Mouse (Mus musculus): Measurements from ENCODE around the gene Tmem126b.

Gene Tmem126b

DNA sequence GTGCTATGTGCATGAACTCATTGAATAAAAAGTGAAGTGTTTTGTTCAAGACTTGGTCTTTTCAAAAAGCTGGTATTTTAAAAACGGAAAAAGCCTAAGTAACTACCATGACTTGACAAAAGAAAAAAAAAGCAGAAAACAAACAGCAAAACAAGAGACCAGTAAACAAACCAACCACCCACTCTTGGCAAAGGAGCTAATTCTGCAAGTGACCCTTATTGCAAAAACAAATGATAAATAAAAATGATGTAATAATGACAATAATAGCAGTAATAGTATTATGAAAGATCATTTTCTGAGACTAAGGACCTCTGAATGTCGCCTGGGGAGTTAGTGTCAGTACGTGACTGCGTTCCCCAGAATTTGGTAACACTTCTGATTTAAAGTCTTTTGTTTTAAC is 33.7 kb downstream of the Tmem126b start:
- no peaks in the 10 kb centered on the region for H3K9me3 ChIP-seq (ENCODE audit: low read length)

GRCm38 (mm10) chr7:90440044-90440443 is 35.8 kb downstream of the Tmem126b start:
- Histone ChIP-seq H3K9me3 (ENCODE audit: low read length) (no peaks in the 10 kb centered on the region), H3K4me3 (replicated peaks; ENCODE audit: low read length) (no peak overlapping the region), H3K27me3 (ENCODE audit: insufficient read depth, low read length) (no peaks in the 10 kb centered on the region), H3K36me3 (ENCODE audit: insufficient read depth, low read length) (peaks cover 10% of the 10 kb centered on the region), H3K4me1 (replicated peaks; ENCODE audit: low read depth, low read length) (peaks cover 5% of the 10 kb centered on the region; the same call in 1 of the 2 replicates)
- TF ChIP-seq NANOG (IDR thresholded peaks at IDR 0.05; ENCODE audit: borderline replicate concordance, low read length) (no peak), POU5F1 (IDR thresholded peaks at IDR 0.05; ENCODE audit: borderline replicate concordance, low read length) (no peak), CTCF (conservative IDR thresholded peaks at IDR 0.05; ENCODE audit: low read length) (no peak)

More for the DNA sequence above, 33.7 kb downstream of the Tmem126b start:
- Histone ChIP-seq H3K36me3 (ENCODE audit: insufficient read depth, low read length) (peaks cover 21% of the 10 kb centered on the region), H3K27me3 (ENCODE audit: insufficient read depth, low read length) (no peaks in the 10 kb centered on the region), H3K4me1 (replicated peaks; ENCODE audit: low read depth, low read length) (peaks cover 15% of the 10 kb centered on the region), H3K4me3 (replicated peaks; ENCODE audit: low read length) (peak overlapping the region; percentile 95)
- TF ChIP-seq POU5F1 (IDR thresholded peaks at IDR 0.05; ENCODE audit: borderline replicate concordance, low read length) (no peak), NANOG (IDR thresholded peaks at IDR 0.05; ENCODE audit: borderline replicate concordance, low read length) (no peak), CTCF (conservative IDR thresholded peaks at IDR 0.05; ENCODE audit: low read length) (no peak)

DNA sequence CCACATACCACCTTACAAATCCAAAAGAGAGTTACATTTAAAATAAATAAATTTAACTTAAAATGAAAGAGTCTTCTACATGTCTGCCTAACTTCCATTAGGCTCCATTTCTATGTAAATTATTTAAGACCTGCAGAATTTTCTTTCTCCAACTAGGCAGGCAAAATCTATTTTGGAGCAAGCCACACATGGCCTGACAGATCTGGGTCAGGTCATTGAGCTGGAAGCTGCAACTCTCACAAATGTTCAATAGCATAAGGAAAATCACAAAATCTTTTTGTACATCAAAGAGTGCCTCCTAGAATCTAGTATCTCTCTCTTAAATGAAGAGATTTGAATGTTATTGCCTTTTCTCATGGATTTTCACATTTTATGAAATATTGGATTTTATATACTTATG is 43.6 kb downstream of the Tmem126b start:
- H3K4me1 ChIP-seq (replicated peaks; ENCODE audit: low read depth, low read length) = peaks cover 8% of the 10 kb centered on the region
- H3K9me3 ChIP-seq (ENCODE audit: low read length) = no peaks in the 10 kb centered on the region
- no peak for TF ChIP-seq NANOG (IDR thresholded peaks at IDR 0.05; ENCODE audit: borderline replicate concordance, low read length)
- no peak for TF ChIP-seq CTCF (conservative IDR thresholded peaks at IDR 0.05; ENCODE audit: low read length)
- no peak for TF ChIP-seq POU5F1 (IDR thresholded peaks at IDR 0.05; ENCODE audit: borderline replicate concordance, low read length)
- H3K36me3 ChIP-seq (ENCODE audit: insufficient read depth, low read length) = no peaks in the 10 kb centered on the region
- H3K27me3 ChIP-seq (ENCODE audit: insufficient read depth, low read length) = no peaks in the 10 kb centered on the region
- H3K4me3 ChIP-seq (replicated peaks; ENCODE audit: low read length) = no peak overlapping the region

DNA sequence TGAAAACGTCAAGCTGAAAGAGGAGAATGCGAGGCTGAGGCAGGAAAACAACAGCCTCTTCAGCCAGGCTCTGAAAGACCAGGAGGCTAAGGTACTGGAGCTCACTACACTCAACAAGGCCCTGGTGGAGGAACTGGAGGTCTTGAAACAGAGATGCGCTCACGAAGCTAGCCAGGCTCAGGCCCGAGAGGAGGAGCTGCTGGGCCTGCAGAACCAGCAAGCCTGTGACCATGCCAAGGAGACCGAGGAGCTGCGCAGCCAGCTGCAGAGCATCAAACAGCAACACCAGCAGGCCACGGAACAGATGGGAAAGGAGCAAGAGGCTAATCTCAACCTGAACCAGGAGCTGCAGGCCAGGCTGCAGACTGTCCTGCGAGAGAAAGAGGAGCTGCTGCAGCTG is 48.8 kb downstream of the Tmem126b start:
- Histone ChIP-seq H3K4me3 (replicated peaks; ENCODE audit: low read length) (peak overlapping the region; percentile 73), H3K4me1 (replicated peaks; ENCODE audit: low read depth, low read length) (peaks cover 22% of the 10 kb centered on the region), H3K36me3 (ENCODE audit: insufficient read depth, low read length) (no peaks in the 10 kb centered on the region), H3K27me3 (ENCODE audit: insufficient read depth, low read length) (no peaks in the 10 kb centered on the region), H3K9me3 (ENCODE audit: low read length) (no peaks in the 10 kb centered on the region)
- TF ChIP-seq POU5F1 (IDR thresholded peaks at IDR 0.05; ENCODE audit: borderline replicate concordance, low read length) (no peak), CTCF (conservative IDR thresholded peaks at IDR 0.05; ENCODE audit: low read length) (no peak), NANOG (IDR thresholded peaks at IDR 0.05; ENCODE audit: borderline replicate concordance, low read length) (no peak)

- Histone ChIP-seq H3K4me3 (replicated peaks; ENCODE audit: low read length) (peak within 1 kb of the TSS; percentile 73), H3K9me3 (ENCODE audit: low read length) (no peaks in the 10 kb centered on the region), H3K4me1 (replicated peaks; ENCODE audit: low read depth, low read length) (peaks cover 26% of the 10 kb centered on the region), H3K36me3 (ENCODE audit: insufficient read depth, low read length) (no peaks in the 10 kb centered on the region), H3K27me3 (ENCODE audit: insufficient read depth, low read length) (no peaks in the 10 kb centered on the region)
- TF ChIP-seq NANOG (IDR thresholded peaks at IDR 0.05; ENCODE audit: borderline replicate concordance, low read length) = no peak
- no peak for TF ChIP-seq CTCF (conservative IDR thresholded peaks at IDR 0.05; ENCODE audit: low read length)
- no peak for TF ChIP-seq POU5F1 (IDR thresholded peaks at IDR 0.05; ENCODE audit: borderline replicate concordance, low read length)
Observed at GRCm38 (mm10) chr7:90426020-90427001, 49.5 kb downstream of the Tmem126b start, which contains the start of gene Ccdc89. Ccdc89 (plus strand) TSS chr7:90426577.

All from E14TG2a.4 (cell line).